Mouse (Mus musculus): ENCODE results near the gene Pan2.
"Not testable (repeated sequence)": the region's sequence is repeated elsewhere in the genome, so short reads cannot be mapped to it uniquely, and the experiment has no call there.

Gene Pan2

GRCm38 (mm10) chr10:128303126-128304021, at the start of gene Pan2:
Gene Pan2 (plus strand): TSS chr10:128303335.
- DNase-seq (ENCODE audit: low read depth), result peak; percentile 99

DNA sequence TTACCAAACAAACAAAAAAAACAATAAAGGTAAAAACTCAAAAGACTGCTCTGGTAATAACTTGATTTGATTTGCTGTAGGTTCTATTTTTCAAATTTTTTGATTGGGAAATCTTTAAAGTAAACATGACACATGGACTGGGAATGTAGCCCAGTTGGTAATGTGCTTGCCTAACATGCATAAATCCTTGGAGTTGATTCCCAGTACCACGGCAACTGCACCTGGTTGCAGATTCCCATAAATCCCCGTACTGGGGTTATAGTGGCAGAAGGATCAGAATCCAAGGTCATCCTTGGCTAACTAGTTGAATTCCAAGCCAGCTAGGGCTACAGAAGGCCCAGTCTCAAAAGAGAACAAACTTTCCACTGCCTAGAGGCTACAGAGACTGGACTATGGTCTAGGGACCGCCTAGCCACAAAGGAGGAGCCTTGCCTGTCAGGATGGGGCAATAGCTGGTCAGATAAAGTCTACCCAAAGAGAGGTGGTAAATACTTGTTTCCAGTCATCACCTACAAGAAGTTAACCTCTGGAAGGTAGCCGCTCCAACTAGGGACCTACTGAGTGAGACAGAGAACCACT, 49.4 kb upstream of the Pan2 start, which contains the start of gene Apon:
TSS of gene Apon (plus strand) at position 420 of the 579 bp plus-strand sequence.
- no peak for DNase-seq (ENCODE audit: low read depth)

- DNase-seq (ENCODE audit: low read depth), result no peak
Measured at GRCm38 (mm10) chr10:128255925-128256324, 47.2 kb upstream of the Pan2 start.

GRCm38 (mm10) chr10:128256328-128256727, 46.8 kb upstream of the Pan2 start:
- DNase-seq (ENCODE audit: low read depth), result no peak

DNA sequence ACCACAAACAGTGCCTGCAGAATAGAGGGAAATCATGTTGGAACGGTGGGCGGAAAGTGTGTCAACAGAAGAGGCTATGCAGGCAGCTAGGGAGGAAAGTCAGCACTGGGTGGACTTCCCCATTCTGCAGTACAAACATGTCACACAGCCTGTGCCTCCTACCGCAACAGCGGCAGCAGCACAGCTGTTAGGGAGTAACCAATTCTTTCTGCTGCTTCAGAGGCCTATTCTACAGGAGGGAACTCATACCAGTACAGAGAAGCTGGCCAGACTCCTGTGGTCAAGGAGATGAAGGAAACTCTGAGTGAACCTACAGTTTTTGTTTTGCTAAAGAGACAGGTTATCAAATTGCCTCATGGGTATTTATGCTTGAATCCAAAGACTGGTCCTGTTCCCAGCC, 44.2 kb upstream of the Pan2 start:
- no peak for DNase-seq (ENCODE audit: low read depth)

DNA sequence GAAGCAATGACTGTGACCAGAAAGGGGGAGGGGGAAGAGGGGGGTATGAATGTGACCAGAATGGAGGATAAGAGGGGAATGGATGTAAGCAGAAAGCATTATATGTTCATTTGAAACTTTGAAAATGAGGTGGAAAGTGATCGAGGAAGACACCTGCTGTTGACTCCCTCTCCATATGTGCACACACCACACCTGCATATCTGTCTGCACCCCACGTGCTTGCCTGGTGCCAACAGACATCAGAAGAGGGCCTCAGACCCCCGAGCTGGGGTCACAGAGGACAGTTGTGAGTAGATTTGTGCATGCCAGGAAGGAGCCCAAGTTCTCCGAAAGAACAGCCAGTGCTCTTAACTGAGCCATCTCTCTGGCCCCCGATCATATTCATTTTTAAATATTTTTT, 43.2 kb upstream of the Pan2 start:
- no peak for DNase-seq (ENCODE audit: low read depth)

- not testable (repeated sequence) for DNase-seq (ENCODE audit: low read depth)
Measured at GRCm38 (mm10) chr10:128260376-128260775, 42.8 kb upstream of the Pan2 start.

- no peak for DNase-seq (ENCODE audit: low read depth)
Measured at GRCm38 (mm10) chr10:128262300-128262699, 40.8 kb upstream of the Pan2 start.

DNA sequence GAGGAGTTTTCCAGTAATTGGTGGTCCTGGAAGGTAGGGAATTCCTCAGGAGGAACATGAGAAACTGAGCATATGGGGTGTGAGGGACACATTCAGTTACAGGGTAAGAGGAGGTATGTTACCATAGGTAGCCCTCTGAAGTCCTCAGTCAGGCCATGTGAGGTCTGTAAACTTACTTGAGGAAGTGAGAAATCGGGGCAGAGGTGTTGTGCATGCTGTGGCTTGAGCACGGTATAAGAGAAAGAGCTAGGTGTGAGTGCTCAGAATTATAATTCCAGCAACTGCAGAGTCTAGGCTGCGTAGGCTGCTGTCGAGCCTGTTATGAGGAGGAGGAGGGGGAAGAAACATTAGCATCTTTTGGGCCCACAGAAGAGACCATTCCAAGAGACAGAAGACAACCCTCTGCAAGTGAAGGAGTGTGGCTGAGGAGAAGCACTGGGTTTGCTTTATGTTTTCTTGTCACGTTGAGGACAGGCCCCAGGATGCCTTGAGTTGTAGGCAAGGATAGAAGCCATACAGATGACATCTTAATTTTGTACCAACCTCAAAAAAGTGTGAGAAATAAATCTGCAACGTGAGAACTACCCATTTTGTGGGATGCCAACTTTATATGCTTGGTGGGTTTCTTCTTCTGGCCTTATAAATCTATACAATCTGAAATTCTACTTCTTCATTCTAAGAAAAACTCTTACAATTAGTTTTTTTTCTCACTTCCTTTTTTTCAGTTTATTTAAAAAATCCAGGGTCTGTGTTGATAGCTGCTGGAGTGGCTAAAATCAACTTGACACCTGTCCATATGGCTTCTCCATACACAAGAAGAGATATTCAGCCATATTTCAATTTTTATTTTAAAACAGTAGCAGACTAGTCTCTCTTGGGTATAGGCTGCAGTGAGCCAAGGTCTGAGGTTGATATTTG, 39.5 kb upstream of the Pan2 start:
- no peak for DNase-seq (ENCODE audit: low read depth)

- no peak for DNase-seq (ENCODE audit: low read depth)
Measured at GRCm38 (mm10) chr10:128268371-128268770, 34.8 kb upstream of the Pan2 start, which contains the start of gene Apof. Gene Apof (plus strand): TSS chr10:128268671.

DNA sequence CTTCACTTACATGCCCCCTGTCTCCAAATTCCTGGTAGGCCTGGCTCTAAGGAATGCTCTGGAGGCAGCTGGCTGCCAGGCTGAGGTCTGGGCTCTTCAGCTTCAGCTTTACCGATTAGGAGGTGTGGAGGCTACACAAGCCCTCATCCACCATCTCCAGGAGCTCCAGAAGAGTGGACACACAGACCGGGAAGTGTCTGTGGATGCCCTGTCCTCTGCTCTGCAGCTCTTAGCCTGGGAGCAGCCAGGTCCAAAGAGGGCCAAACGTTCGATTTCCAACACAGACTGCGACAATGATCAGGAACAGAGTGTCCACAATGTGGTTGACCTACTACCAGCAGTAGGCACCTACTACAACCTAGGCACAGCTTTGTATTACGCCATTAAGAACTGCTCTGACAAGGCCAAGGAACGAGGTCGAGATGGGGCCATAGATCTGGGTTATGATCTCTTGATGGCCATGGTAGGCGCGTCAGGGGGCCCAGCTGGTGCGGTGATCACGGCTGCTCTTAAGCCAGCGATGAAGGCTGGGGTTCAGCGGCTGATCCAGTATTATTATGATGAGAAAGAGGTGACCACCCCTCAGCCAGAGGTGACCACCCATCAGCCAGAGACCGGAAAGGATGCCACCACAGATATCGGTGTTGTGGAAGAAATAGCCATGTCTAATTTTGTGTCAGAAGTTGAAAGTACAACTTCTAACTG, 33.8 kb upstream of the Pan2 start:
- DNase-seq (ENCODE audit: low read depth), result no peak

DNA sequence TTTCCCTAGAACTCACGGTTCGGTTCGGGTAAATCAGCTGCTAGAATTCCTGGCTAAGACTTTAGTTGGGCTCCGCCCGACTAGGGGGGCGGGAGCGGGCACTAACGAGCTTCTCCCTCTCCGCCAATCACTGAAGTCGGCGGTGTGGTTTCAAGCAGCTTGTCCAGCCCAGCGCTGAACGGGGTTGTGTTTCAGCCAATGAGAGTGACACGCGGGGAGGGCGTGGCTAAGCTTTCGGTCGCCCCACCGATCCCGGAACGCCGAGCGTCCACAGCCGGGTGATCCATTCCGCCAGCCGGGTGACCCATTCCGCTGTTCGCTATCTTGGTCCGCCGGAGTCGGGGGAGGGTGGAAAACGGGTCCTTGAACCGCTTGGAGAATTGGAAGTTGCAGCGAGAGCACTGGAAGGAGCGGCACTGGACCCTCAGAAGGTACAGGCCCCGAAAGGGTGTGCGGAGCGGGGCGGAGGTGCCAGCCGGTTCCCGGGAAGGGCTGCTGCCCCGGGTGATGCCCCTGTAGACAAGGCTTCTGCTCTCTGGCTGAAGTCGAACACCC, 32.8 kb upstream of the Pan2 start, which contains the start of gene Stat2:
TSS of gene Stat2 (plus strand) at position 273 of the 555 bp plus-strand sequence.
- DNase-seq (ENCODE audit: low read depth), result peak; percentile 98

DNA sequence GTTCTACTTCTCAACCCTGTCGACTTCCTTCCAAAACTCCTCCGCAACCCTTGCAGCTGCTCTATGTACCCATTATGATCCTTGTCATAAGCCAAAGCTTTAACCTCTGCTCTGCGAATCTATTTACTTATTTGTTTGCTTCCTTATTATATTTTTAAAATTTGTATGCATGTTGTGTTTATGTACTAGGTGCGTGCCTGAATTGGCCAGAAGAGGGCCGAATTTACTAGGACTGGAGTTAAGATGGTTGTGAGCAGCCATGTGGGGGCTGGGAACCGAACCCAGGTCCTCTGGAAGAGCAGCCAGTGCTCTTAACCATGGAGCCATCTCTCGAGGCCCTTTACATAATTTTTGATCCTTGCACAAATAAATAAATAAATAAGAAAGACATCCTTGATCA, 32.3 kb upstream of the Pan2 start:
- DNase-seq (ENCODE audit: low read depth), result no peak

GRCm38 (mm10) chr10:128271883-128272282, 31.3 kb upstream of the Pan2 start:
- DNase-seq (ENCODE audit: low read depth), result peak; percentile 37

DNA sequence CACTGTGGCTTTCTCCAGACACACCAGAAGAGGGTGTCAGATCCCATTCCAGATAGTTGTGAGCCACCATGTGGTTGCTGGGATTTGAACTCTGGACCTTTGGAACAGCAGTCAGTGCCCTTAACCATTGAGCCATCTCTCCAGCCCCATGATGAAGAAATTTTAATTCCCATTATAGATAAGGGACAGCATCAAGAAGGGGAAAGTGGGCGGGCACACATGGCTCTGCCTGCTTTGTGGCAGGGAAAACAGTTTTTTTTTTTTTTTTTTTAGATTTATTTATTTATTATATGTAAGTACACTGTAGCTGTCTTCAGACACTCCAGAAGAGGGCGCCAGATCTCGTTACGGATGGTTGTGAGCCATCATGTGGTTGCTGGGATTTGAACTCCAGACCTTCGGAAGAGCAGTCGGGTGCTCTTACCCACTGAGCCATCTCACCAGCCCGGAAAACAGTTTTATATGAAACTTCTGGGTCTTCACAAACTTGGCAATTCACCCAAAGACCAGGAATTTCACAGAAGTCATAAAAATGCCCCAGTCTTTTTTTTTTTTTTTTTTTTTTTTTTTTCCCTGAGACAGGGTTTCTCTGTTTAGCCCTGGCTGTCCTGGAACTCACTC, 30.2 kb upstream of the Pan2 start:
- DNase-seq (ENCODE audit: low read depth), result not testable (repeated sequence)

GRCm38 (mm10) chr10:128275374-128275773, 27.8 kb upstream of the Pan2 start:
- not testable (repeated sequence) for DNase-seq (ENCODE audit: low read depth)

GRCm38 (mm10) chr10:128278158-128278557, 25.0 kb upstream of the Pan2 start:
- no peak for DNase-seq (ENCODE audit: low read depth)

DNA sequence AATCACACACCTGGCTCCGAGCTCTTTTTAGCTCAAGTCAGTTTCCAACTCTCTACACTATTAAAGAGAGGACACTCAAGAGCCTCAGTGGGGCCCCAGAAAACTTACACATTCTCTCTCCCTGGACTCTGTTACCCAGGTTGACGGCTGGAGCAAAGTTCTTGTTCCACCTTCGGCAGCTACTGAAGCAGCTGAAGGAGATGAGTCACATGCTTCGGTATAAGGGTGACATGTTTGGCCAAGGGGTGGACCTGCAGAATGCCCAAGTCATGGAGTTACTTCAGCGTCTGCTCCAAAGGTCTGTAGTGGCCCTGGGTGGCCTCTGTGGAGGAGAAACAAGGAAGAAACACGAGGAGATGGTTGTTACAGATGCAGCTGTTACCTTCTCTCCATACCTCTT, 22.2 kb upstream of the Pan2 start:
- DNase-seq (ENCODE audit: low read depth), result no peak

- no peak for DNase-seq (ENCODE audit: low read depth)
Measured at GRCm38 (mm10) chr10:128281682-128282081, 21.5 kb upstream of the Pan2 start.

DNA sequence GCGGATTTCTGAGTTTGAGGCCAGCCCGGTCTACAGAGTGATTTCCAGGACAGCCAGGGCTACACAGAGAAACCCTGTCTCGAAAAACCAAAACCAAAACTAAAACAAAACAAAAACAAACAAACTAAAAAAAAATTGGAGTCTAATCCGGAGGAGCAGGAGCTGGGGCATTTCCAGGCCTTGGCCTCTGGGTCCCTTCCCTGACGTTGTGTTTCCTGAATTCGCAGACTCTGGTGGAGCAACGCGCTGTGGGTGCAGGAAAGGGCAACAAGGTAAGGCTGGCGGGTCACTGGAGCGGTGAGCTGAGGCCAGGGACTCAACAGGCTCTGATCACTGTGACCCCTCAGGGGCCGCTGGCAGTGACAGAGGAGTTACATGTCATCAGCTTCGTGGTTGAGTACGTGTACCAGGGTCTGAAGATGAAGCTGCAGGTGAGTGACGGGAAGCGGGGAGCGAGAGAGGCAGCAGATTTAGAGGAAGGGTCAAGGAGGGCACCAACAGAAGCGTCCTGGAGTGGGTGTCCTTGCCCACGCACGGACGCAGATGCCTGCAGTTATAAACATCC, 20.2 kb upstream of the Pan2 start:
- DNase-seq (ENCODE audit: low read depth), result no peak

Measured in c-Kit-positive CD71-positive TER-119-negative erythroid progenitor cells, embryonic 14.5 days (primary cell).